Mouse (Mus musculus): ENCODE results near the gene Trpv4. TPM values are rescaled to one million over a fixed set of nuclear protein-coding genes. Genes with fewer than 3 reads are reported as not detected.

The Trpv4 gene
- polyA plus RNA-seq, 1 experiment from 2014 or later, result 0.39 TPM

Other genes starting within 250 kb of the Trpv4 start
- gene Mmab, start 214.4 kb downstream of the Trpv4 start, polyA plus RNA-seq (2015; fragmentation: Nextera tagmentation; extraction: Ambion mirVana), result 21.1 and 22.9 TPM in 2 replicates
- gene Mvk, start 214.2 kb downstream of the Trpv4 start, polyA plus RNA-seq (2015; fragmentation: Nextera tagmentation; extraction: Ambion mirVana), result 50.7 and 55.4 TPM in 2 replicates
- gene Fam222a, start 90.4 kb downstream of the Trpv4 start, polyA plus RNA-seq (2015; fragmentation: Nextera tagmentation; extraction: Ambion mirVana), result 5.1 and 6.1 TPM in 2 replicates
- gene Gltp, start 32.6 kb upstream of the Trpv4 start, polyA plus RNA-seq (2015; fragmentation: Nextera tagmentation; extraction: Ambion mirVana), result 41.1 and 43.2 TPM in 2 replicates
- gene Tchp, start 49.3 kb upstream of the Trpv4 start, polyA plus RNA-seq (2015; fragmentation: Nextera tagmentation; extraction: Ambion mirVana), result 18.5 and 19.7 TPM in 2 replicates
- 34.9 and 48.3 TPM in 2 replicates for gene Ankrd13a, start 116.3 kb upstream of the Trpv4 start, polyA plus RNA-seq (2015; fragmentation: Nextera tagmentation; extraction: Ambion mirVana)
- gene Git2, start 117.1 kb upstream of the Trpv4 start, polyA plus RNA-seq (2015; fragmentation: Nextera tagmentation; extraction: Ambion mirVana), result 41.5 and 49.8 TPM in 2 replicates
- 225 and 235 TPM in 2 replicates for gene 1500011B03Rik, start 165.0 kb upstream of the Trpv4 start, polyA plus RNA-seq (2015; fragmentation: Nextera tagmentation; extraction: Ambion mirVana)
- not detected in 2 replicates for gene 4930519G04Rik, start 195.2 kb upstream of the Trpv4 start, polyA plus RNA-seq (2015; fragmentation: Nextera tagmentation; extraction: Ambion mirVana)
- gene Gm9936, start 200.3 kb upstream of the Trpv4 start, polyA plus RNA-seq (2015; fragmentation: Nextera tagmentation; extraction: Ambion mirVana), result 1.3 and 1.7 TPM in 2 replicates
- 2.1 and 2.2 TPM in 2 replicates for gene Oasl2, start 238.5 kb upstream of the Trpv4 start, polyA plus RNA-seq (2015; fragmentation: Nextera tagmentation; extraction: Ambion mirVana)

Data from midbrain, embryonic 13.5 days (tissue).